Mouse (Mus musculus) liver, postnatal 0 days (tissue): Measurements from ENCODE around the gene Chad.

Source experiments
- CTCF ChIP-seq: sonication (generic); IDR thresholded peaks from 2 replicates; pipeline ENCODE4 v1.5.1; 2016; ENCODE audit warnings: antibody characterized with exemption, low read depth
- EP300 ChIP-seq: IDR thresholded peaks from 2 replicates; pipeline ENCODE4 v1.6.1; 2016; ENCODE audit warnings: antibody characterized with exemption, low read depth, mild to moderate bottlenecking

DNA sequence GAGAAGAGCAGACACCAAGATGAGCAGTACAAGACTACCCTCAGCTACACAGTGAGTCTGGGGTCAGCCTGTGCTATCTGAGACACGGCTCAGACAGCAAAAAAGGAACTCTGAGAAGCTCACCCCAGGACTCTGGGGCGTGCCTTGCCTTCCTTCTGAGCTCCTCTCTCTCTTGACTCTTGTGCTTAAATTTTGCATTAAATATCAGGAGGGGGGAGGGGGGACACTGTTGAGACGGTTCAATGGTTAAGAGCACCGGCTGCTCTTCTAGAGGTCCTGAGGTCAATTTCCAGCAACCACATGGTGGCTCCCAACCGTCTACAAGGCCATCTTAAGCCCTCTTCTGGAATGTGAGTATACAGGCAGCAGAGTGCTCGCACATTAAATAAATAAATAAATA is 22.7 kb downstream of the Chad start:
- no peak for TF ChIP-seq EP300
- no peak for TF ChIP-seq CTCF
